Mouse (Mus musculus) myocyte (in vitro differentiated cells): Measurements from ENCODE around the gene Hs3st1. TPM values are rescaled to one million over a fixed set of nuclear protein-coding genes. Genes with fewer than 3 reads are reported as not detected.
A peak's percentile ranks its signal among the peaks of the same experiment; 100 is the strongest.

Experiments used
- H3K27me3 ChIP-seq: one replicate; pipeline ENCODE4 v1.6.1; 2011; ENCODE audit not compliant: control insufficient read depth, insufficient read depth, insufficient read length
- H3K36me3 ChIP-seq: one replicate; pipeline ENCODE4 v1.6.1; 2011; ENCODE audit not compliant: control insufficient read depth, insufficient read depth
- H3K4me2 ChIP-seq: one replicate; pipeline ENCODE4 v1.6.1; 2011; ENCODE audit warnings: low read depth, control low read depth
- H3K4me3 ChIP-seq: one replicate; pipeline ENCODE4 v1.5.1; 2011; ENCODE audit warnings: mild to moderate bottlenecking, control low read depth, moderate library complexity
- H3K79me2 ChIP-seq: one replicate; pipeline ENCODE4 v1.6.1; 2011; ENCODE audit not compliant: control insufficient read depth, insufficient read depth
- H3ac ChIP-seq: one replicate; pipeline ENCODE4 v1.6.1; 2011; ENCODE audit not compliant: control insufficient read depth, insufficient read length
- CEBPB ChIP-seq: IDR thresholded peaks from 2 replicates; pipeline ENCODE4 v1.6.1; 2011; ENCODE audit warnings: mild to moderate bottlenecking, moderate library complexity; ENCODE audit not compliant: poor library complexity, insufficient read depth, severe bottlenecking
- E2F4 ChIP-seq: IDR thresholded peaks from one replicate; pipeline ENCODE4 v1.6.1; 2011; ENCODE audit warnings: mild to moderate bottlenecking, control low read depth, moderate library complexity; ENCODE audit not compliant: insufficient read depth
- MAX ChIP-seq: IDR thresholded peaks from one replicate; pipeline ENCODE4 v1.6.1; 2011; ENCODE audit warnings: low read depth, mild to moderate bottlenecking, control low read depth
- MYOD1 ChIP-seq, 3 experiments: IDR thresholded peaks; one replicate each; pipeline ENCODE4 v1.6.1; 2011; ENCODE audit warnings: control low read depth in 2 of 3, low read depth in 2 of 3, mild to moderate bottlenecking in 2 of 3, moderate library complexity in 1 of 3; ENCODE audit not compliant: insufficient read length in 2 of 3, control insufficient read depth in 1 of 3
- MYOG ChIP-seq, 3 experiments: IDR thresholded peaks; one replicate each; pipeline ENCODE4 v1.6.1; 2011; ENCODE audit warnings: control low read depth in 2 of 3, low read depth in 2 of 3, mild to moderate bottlenecking in 2 of 3; ENCODE audit not compliant: insufficient read length in 2 of 3, control insufficient read depth in 1 of 3, insufficient read depth in 1 of 3
- POLR2A ChIP-seq: IDR thresholded peaks from one replicate; pipeline ENCODE4 v1.6.1; 2011; ENCODE audit warnings: low read depth, mild to moderate bottlenecking, control low read depth, moderate library complexity; ENCODE audit not compliant: insufficient read length
- POLR2AphosphoS2 ChIP-seq: IDR thresholded peaks from one replicate; pipeline ENCODE4 v1.6.1; 2011; ENCODE audit warnings: low read depth, control low read depth; ENCODE audit not compliant: insufficient read length
- REST ChIP-seq: IDR thresholded peaks from one replicate; pipeline ENCODE4 v1.6.1; 2011; ENCODE audit warnings: mild to moderate bottlenecking, control low read depth, moderate library complexity; ENCODE audit not compliant: insufficient read depth, insufficient read length
- SRF ChIP-seq: IDR thresholded peaks from one replicate; pipeline ENCODE4 v1.6.1; 2011; ENCODE audit warnings: low read depth; ENCODE audit not compliant: control insufficient read depth, insufficient read length
- TCF12 ChIP-seq: IDR thresholded peaks from one replicate; pipeline ENCODE4 v1.6.1; 2011; ENCODE audit warnings: mild to moderate bottlenecking, control low read depth; ENCODE audit not compliant: poor library complexity, insufficient read depth, severe bottlenecking
- TCF3 ChIP-seq: IDR thresholded peaks from one replicate; pipeline ENCODE4 v1.6.1; 2011; ENCODE audit warnings: low read depth, control low read depth; ENCODE audit not compliant: insufficient read length
- USF1 ChIP-seq: IDR thresholded peaks from one replicate; pipeline ENCODE4 v1.6.1; 2011; ENCODE audit warnings: low read depth, mild to moderate bottlenecking, control low read depth, moderate library complexity
- polyA plus RNA-seq: library from polyadenylated mRNA; unstranded; fragments of >200 nt; fragmentation: generic; extraction: Trizol; gene quantifications from one replicate; pipeline ENCODE4 v1.2.1, GENCODE M21; 2012; ENCODE audit warnings: missing spikeins

Gene Hs3st1
- polyA plus RNA-seq, 1 experiment, result 1.9 TPM

DNA sequence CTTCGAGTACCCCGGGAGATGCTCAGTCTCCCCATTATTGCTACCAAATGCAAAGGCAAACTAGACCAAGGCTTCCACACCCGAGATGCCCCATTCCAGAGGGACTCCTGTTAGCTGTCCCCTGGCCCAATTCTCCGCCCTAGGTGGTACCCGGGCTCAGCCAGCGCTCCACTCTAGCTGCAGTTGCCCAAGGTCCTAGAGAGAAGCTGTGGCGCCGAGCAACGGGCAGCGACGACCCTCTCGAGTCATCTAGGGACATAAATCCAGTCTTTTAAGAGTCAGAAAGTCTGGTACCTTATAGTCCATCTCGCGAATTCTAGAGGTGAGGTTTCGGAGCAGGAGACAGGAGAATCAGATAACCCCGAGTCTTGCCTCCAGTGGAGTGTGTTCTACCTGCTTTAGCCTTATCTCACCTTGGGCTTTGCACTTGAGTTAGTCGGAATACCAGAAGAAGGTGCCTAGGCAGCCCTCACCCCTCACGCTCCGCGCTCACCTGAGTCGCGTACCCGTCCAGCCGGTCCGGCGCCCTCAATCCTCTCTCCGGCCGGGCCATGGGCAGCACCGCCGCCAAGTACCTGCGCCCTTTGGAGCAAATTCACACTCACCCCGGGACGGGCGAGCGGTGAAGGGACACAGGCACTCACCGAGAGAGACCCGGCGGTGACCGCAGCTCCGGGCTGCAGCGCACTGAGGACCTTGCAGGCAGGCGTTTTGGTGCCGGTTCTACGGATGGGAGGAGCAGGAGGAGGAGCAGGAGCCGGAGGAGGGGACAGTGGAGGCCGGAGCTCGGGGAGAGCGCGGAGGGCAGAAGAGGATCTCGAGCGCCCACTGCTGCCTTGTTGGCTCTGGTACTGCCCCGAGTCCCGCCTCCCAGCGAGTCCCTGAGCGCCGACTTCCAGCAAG lies 111.1 kb downstream of the Hs3st1 start:
- Histone ChIP-seq H3K79me2 (no peaks in the 10 kb centered on the region), H3K27me3 (peaks cover 15% of the 10 kb centered on the region), H3K36me3 (no peaks in the 10 kb centered on the region), H3ac (no peak overlapping the region), H3K4me2 (peak overlapping the region; percentile 76), H3K4me3 (peak overlapping the region; percentile 11)
- TF ChIP-seq TCF3, result no peak
- peak; percentile 51 for TF ChIP-seq POLR2A

- Histone ChIP-seq H3K4me3 (peak overlapping the region; percentile 11), H3K4me2 (peak overlapping the region; percentile 76), H3ac (no peak overlapping the region), H3K36me3 (no peaks in the 10 kb centered on the region), H3K27me3 (peaks cover 15% of the 10 kb centered on the region), H3K79me2 (no peaks in the 10 kb centered on the region)
- TF ChIP-seq TCF3 (no peak), MYOD1 (IDR thresholded peaks at IDR 0.05; ENCODE audit: control insufficient read depth in 1 of 3, insufficient read length in 2 of 3, low read depth in 2 of 3) (no peak), REST (no peak), CEBPB (no peak), TCF12 (no peak), POLR2A (no peak)
Observed at GRCm38 (mm10) chr5:39643260-39643923, 111.9 kb downstream of the Hs3st1 start.

- TF ChIP-seq USF1, result no peak
- no peak for TF ChIP-seq POLR2A
- TF ChIP-seq REST, result no peak
- no peak for TF ChIP-seq E2F4
- no peak for TF ChIP-seq CEBPB
- TF ChIP-seq POLR2AphosphoS2, result no peak
- no peak for TF ChIP-seq MAX
- TF ChIP-seq MYOD1 (IDR thresholded peaks at IDR 0.05; ENCODE audit: control insufficient read depth in 1 of 3, insufficient read length in 2 of 3, low read depth in 2 of 3), result no peak
- no peak for TF ChIP-seq TCF12
- TF ChIP-seq TCF3, result no peak
- H3K4me2 ChIP-seq, result no peak overlapping the region
- no peaks in the 10 kb centered on the region for H3K36me3 ChIP-seq
- no peak overlapping the region for H3K4me3 ChIP-seq
- no peaks in the 10 kb centered on the region for H3K79me2 ChIP-seq
- peaks cover 15% of the 10 kb centered on the region for H3K27me3 ChIP-seq
- no peak overlapping the region for H3ac ChIP-seq
Observed at GRCm38 (mm10) chr5:39642222-39642770, 113.0 kb downstream of the Hs3st1 start.

DNA sequence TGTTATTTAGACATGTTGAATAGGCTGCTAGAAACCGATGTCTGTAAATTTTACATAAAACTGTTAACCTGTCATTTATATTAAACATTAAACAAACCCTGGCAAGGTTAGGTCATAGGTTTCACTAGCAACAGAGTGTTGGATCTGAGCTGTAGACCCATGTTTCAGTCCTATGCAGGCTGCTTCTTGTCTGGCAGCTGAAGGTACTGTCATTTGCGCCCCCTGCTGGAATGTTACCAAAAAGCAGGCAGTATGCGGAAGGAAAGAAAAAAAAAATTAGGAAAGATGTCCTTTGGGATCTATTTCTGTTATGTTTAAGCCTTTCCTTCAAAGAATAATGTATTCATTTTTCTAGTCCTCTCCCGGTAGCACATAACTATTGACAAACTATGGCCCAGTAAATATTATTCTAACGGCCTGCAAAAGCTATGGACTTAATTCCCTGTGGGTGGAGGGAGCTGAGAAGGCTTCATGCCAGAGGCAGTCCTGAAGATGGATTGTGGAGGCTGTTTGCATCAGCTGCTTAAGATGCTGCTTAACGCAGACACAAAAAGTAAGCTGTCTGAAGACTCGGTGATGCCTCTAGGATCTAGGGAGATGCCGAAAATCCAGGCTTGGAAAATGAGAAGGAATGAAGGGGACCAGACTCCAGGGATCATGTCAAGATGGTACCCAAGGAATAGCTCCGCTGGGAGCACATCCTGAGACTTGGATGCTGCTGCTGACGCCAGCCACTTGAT lies 115.7 kb downstream of the Hs3st1 start:
- H3K36me3 ChIP-seq, result no peaks in the 10 kb centered on the region
- H3K27me3 ChIP-seq, result peaks cover 15% of the 10 kb centered on the region
- no peak for TF ChIP-seq CEBPB
- no peak for TF ChIP-seq MYOD1 (IDR thresholded peaks at IDR 0.05; ENCODE audit: control insufficient read depth in 1 of 3, insufficient read length in 2 of 3, low read depth in 2 of 3)
- no peak for TF ChIP-seq USF1
- TF ChIP-seq SRF, result no peak
- TF ChIP-seq POLR2AphosphoS2, result no peak
- TF ChIP-seq TCF12, result no peak
- TF ChIP-seq REST, result no peak
- TF ChIP-seq POLR2A, result no peak
- TF ChIP-seq MYOG (IDR thresholded peaks at IDR 0.05; ENCODE audit: control insufficient read depth in 1 of 3, insufficient read depth in 1 of 3, insufficient read length in 2 of 3, low read depth in 2 of 3), result no peak
- no peak for TF ChIP-seq MAX
- no peak for TF ChIP-seq TCF3
- TF ChIP-seq E2F4, result no peak
- H3ac ChIP-seq, result no peak overlapping the region
- H3K4me2 ChIP-seq, result no peak overlapping the region
- H3K4me3 ChIP-seq, result no peak overlapping the region
- H3K79me2 ChIP-seq, result no peaks in the 10 kb centered on the region
